Mouse (Mus musculus): ENCODE measurements around the gene Prss36. TPM values are rescaled to one million over a fixed set of nuclear protein-coding genes. Genes with fewer than 3 reads are reported as not detected.

The Prss36 gene
- polyA plus RNA-seq, 1 experiment from 2014 or later, result 10.7 TPM

GRCm38 (mm10) chr7:127930636-127931035 is 15.9 kb downstream of the Prss36 start:
- H3K4me1 ChIP-seq, result peaks cover 70% of the 10 kb centered on the region
- WGBS, result 83% methylated on average over 5 of the region's 5 CpGs
- no peak for DNase-seq (ENCODE audit: low spot score)
- peaks cover 18% of the 10 kb centered on the region for H3K36me3 ChIP-seq (replicated peaks)
- no peak overlapping the region for H3K4me3 ChIP-seq
- H3K27me3 ChIP-seq (replicated peaks; ENCODE audit: low read depth, poor library complexity, severe bottlenecking), result peaks cover 35% of the 10 kb centered on the region
- no peaks in the 10 kb centered on the region for H3K9me3 ChIP-seq
- H3K27ac ChIP-seq (replicated peaks), result no peak overlapping the region

GRCm38 (mm10) chr7:127929923-127930322 is 16.6 kb downstream of the Prss36 start, which contains the start of gene Prss8:
Gene Prss8 (minus strand): TSS chr7:127930104.
- no peaks in the 10 kb centered on the region for H3K9me3 ChIP-seq
- H3K4me1 ChIP-seq, result peaks cover 68% of the 10 kb centered on the region
- peaks cover 25% of the 10 kb centered on the region for H3K36me3 ChIP-seq (replicated peaks)
- H3K27me3 ChIP-seq (replicated peaks; ENCODE audit: low read depth, poor library complexity, severe bottlenecking), result peaks cover 35% of the 10 kb centered on the region
- H3K27ac ChIP-seq (replicated peaks), result peak within 1 kb of the TSS; percentile 81
- WGBS, result 7% methylated on average over 6 of the region's 6 CpGs
- peak within 1 kb of the TSS; percentile 56 for H3K4me3 ChIP-seq
- peak; percentile 46 for DNase-seq (ENCODE audit: low spot score)

- 53% methylated on average over 5 of the region's 5 CpGs for WGBS
- no peaks in the 10 kb centered on the region for H3K9me3 ChIP-seq
- peaks cover 39% of the 10 kb centered on the region for H3K36me3 ChIP-seq (replicated peaks)
- no peak overlapping the region for H3K27ac ChIP-seq (replicated peaks)
- peaks cover 35% of the 10 kb centered on the region for H3K27me3 ChIP-seq (replicated peaks; ENCODE audit: low read depth, poor library complexity, severe bottlenecking)
- peaks cover 63% of the 10 kb centered on the region for H3K4me1 ChIP-seq
- no peak for DNase-seq (ENCODE audit: low spot score)
- peak overlapping the region; percentile 56 for H3K4me3 ChIP-seq
Observed at GRCm38 (mm10) chr7:127928596-127928995, 17.9 kb downstream of the Prss36 start.

- Histone ChIP-seq H3K36me3 (replicated peaks) (peaks cover 47% of the 10 kb centered on the region), H3K4me1 (peaks cover 54% of the 10 kb centered on the region), H3K27me3 (replicated peaks; ENCODE audit: low read depth, poor library complexity, severe bottlenecking) (peaks cover 35% of the 10 kb centered on the region), H3K27ac (replicated peaks) (no peak overlapping the region), H3K9me3 (no peaks in the 10 kb centered on the region), H3K4me3 (no peak overlapping the region; the same call in 1 of the 2 replicates)
- WGBS, result 76% methylated on average over 11 of the region's 11 CpGs
- no peak for DNase-seq (ENCODE audit: low spot score)
Observed at GRCm38 (mm10) chr7:127927726-127928125, 18.8 kb downstream of the Prss36 start.

GRCm38 (mm10) chr7:127926846-127927245 is 19.7 kb downstream of the Prss36 start:
- Histone ChIP-seq H3K36me3 (replicated peaks) (peaks cover 56% of the 10 kb centered on the region), H3K27me3 (replicated peaks; ENCODE audit: low read depth, poor library complexity, severe bottlenecking) (peaks cover 35% of the 10 kb centered on the region), H3K4me1 (peaks cover 45% of the 10 kb centered on the region), H3K27ac (replicated peaks) (no peak overlapping the region), H3K9me3 (no peaks in the 10 kb centered on the region), H3K4me3 (0 out of 2 replicates have a peak overlapping the region, but pooled peaks have one; percentile 11)
- WGBS, result 89% methylated on average over 11 of the region's 11 CpGs
- no peak for DNase-seq (ENCODE audit: low spot score)

GRCm38 (mm10) chr7:127926066-127926465 is 20.5 kb downstream of the Prss36 start:
- no peak for DNase-seq (ENCODE audit: low spot score)

GRCm38 (mm10) chr7:127925252-127925651 is 21.3 kb downstream of the Prss36 start:
- peak; percentile 44 for DNase-seq (ENCODE audit: low spot score)
- Histone ChIP-seq H3K4me3 (peak overlapping the region; percentile 17; the same call in 1 of the 2 replicates), H3K27ac (replicated peaks) (peak overlapping the region; percentile 70), H3K9me3 (no peaks in the 10 kb centered on the region), H3K4me1 (peaks cover 35% of the 10 kb centered on the region), H3K36me3 (replicated peaks) (peaks cover 69% of the 10 kb centered on the region), H3K27me3 (replicated peaks; ENCODE audit: low read depth, poor library complexity, severe bottlenecking) (peaks cover 30% of the 10 kb centered on the region)
- 57% methylated on average over 5 of the region's 5 CpGs for WGBS

More at GRCm38 (mm10) chr7:127926066-127926465, 20.5 kb downstream of the Prss36 start:
- Histone ChIP-seq H3K4me1 (peaks cover 37% of the 10 kb centered on the region), H3K4me3 (no peak overlapping the region), H3K9me3 (no peaks in the 10 kb centered on the region), H3K36me3 (replicated peaks) (peaks cover 61% of the 10 kb centered on the region), H3K27me3 (replicated peaks; ENCODE audit: low read depth, poor library complexity, severe bottlenecking) (peaks cover 35% of the 10 kb centered on the region), H3K27ac (replicated peaks) (0 out of 2 replicates have a peak overlapping the region, but pooled peaks have one; percentile 70)
- 92% methylated on average over 8 of the region's 8 CpGs for WGBS

GRCm38 (mm10) chr7:127923714-127924113 is 22.8 kb downstream of the Prss36 start:
- H3K36me3 ChIP-seq (replicated peaks), result peaks cover 79% of the 10 kb centered on the region

GRCm38 (mm10) chr7:127922451-127923275 is 23.9 kb downstream of the Prss36 start:
- H3K4me3 ChIP-seq, result no peak overlapping the region
- H3K27me3 ChIP-seq (replicated peaks; ENCODE audit: low read depth, poor library complexity, severe bottlenecking), result peaks cover 4% of the 10 kb centered on the region
- peaks cover 17% of the 10 kb centered on the region for H3K4me1 ChIP-seq
- H3K36me3 ChIP-seq (replicated peaks), result peaks cover 88% of the 10 kb centered on the region
- DNase-seq (ENCODE audit: low spot score), result no peak
- H3K9me3 ChIP-seq, result no peaks in the 10 kb centered on the region
- 87% methylated on average over 6 of the region's 6 CpGs for WGBS
- no peak overlapping the region for H3K27ac ChIP-seq (replicated peaks)

More at GRCm38 (mm10) chr7:127923714-127924113, 22.8 kb downstream of the Prss36 start:
- H3K27me3 ChIP-seq (replicated peaks; ENCODE audit: low read depth, poor library complexity, severe bottlenecking), result peaks cover 15% of the 10 kb centered on the region
- 88% methylated on average over 5 of the region's 5 CpGs for WGBS
- H3K4me1 ChIP-seq, result peaks cover 20% of the 10 kb centered on the region
- DNase-seq (ENCODE audit: low spot score), result no peak
- H3K4me3 ChIP-seq, result no peak overlapping the region
- H3K9me3 ChIP-seq, result no peaks in the 10 kb centered on the region
- no peak overlapping the region for H3K27ac ChIP-seq (replicated peaks)

- Histone ChIP-seq H3K27me3 (replicated peaks; ENCODE audit: low read depth, poor library complexity, severe bottlenecking) (no peaks in the 10 kb centered on the region), H3K9me3 (no peaks in the 10 kb centered on the region), H3K4me3 (no peak overlapping the region), H3K4me1 (peaks cover 12% of the 10 kb centered on the region), H3K36me3 (replicated peaks) (peaks cover 90% of the 10 kb centered on the region), H3K27ac (replicated peaks) (no peak overlapping the region)
- 64% methylated on average over 8 of the region's 8 CpGs for WGBS
- no peak for DNase-seq (ENCODE audit: low spot score)
Observed at GRCm38 (mm10) chr7:127921516-127921915, 25.0 kb downstream of the Prss36 start.

- H3K36me3 ChIP-seq (replicated peaks), result peaks cover 86% of the 10 kb centered on the region
- 73% methylated on average over 7 of the region's 7 CpGs for WGBS
- no peak overlapping the region for H3K4me3 ChIP-seq
- H3K9me3 ChIP-seq, result no peaks in the 10 kb centered on the region
- no peaks in the 10 kb centered on the region for H3K27me3 ChIP-seq (replicated peaks; ENCODE audit: low read depth, poor library complexity, severe bottlenecking)
- no peak for DNase-seq (ENCODE audit: low spot score)
- peaks cover 3% of the 10 kb centered on the region; the same call in 1 of the 2 replicates for H3K4me1 ChIP-seq
- no peak overlapping the region for H3K27ac ChIP-seq (replicated peaks)
Observed at GRCm38 (mm10) chr7:127919290-127919689, 27.2 kb downstream of the Prss36 start.

- Histone ChIP-seq H3K27ac (replicated peaks) (no peak overlapping the region), H3K36me3 (replicated peaks) (peaks cover 75% of the 10 kb centered on the region)
- whole genome bisulfite sequencing, result 58% methylated on average over 3 of the region's 3 CpGs
Observed at GRCm38 (mm10) chr7:127918203-127918602, 28.3 kb downstream of the Prss36 start.

GRCm38 (mm10) chr7:127915293-127915692 is 31.2 kb downstream of the Prss36 start:
- peaks cover 50% of the 10 kb centered on the region for H3K36me3 ChIP-seq (replicated peaks)
- no peak overlapping the region for H3K4me3 ChIP-seq
- peaks cover 13% of the 10 kb centered on the region for H3K4me1 ChIP-seq
- no peak for DNase-seq (ENCODE audit: low spot score)
- no peak overlapping the region for H3K27ac ChIP-seq (replicated peaks)
- 90% methylated on average over 12 of the region's 12 CpGs for WGBS
- H3K27me3 ChIP-seq (replicated peaks; ENCODE audit: low read depth, poor library complexity, severe bottlenecking), result no peaks in the 10 kb centered on the region
- no peaks in the 10 kb centered on the region for H3K9me3 ChIP-seq

More at GRCm38 (mm10) chr7:127918203-127918602, 28.3 kb downstream of the Prss36 start:
- H3K4me1 ChIP-seq, result peaks cover 3% of the 10 kb centered on the region
- H3K4me3 ChIP-seq, result no peak overlapping the region
- H3K27me3 ChIP-seq (replicated peaks; ENCODE audit: low read depth, poor library complexity, severe bottlenecking), result no peaks in the 10 kb centered on the region
- DNase-seq (ENCODE audit: low spot score), result peak; percentile 53
- no peaks in the 10 kb centered on the region for H3K9me3 ChIP-seq
